Mouse (Mus musculus): ENCODE results near the gene Mtus2. TPM values are rescaled to one million over a fixed set of nuclear protein-coding genes. Genes with fewer than 3 reads are reported as not detected.
A peak's percentile ranks its signal among the peaks of the same experiment; 100 is the strongest.

The Mtus2 gene
- polyA plus RNA-seq, 1 experiment from 2014 or later: 4.1 TPM

GRCm38 (mm10) chr5:148087796-148088195 is 130.7 kb downstream of the Mtus2 start:
- Histone ChIP-seq H3K4me1 (replicated peaks; ENCODE audit: insufficient read depth, low read length) (no peaks in the 10 kb centered on the region), H3K9ac (ENCODE audit: low read depth, low read length) (no peak overlapping the region), H3K4me3 (replicated peaks; ENCODE audit: low read depth, low read length) (no peak overlapping the region), H3K9me3 (replicated peaks; ENCODE audit: low read length) (no peaks in the 10 kb centered on the region), H3K27me3 (ENCODE audit: insufficient read depth, low read length) (no peaks in the 10 kb centered on the region), H3K4me2 (ENCODE audit: low read length) (no peak overlapping the region), H3K36me3 (ENCODE audit: insufficient read depth, low read length) (no peaks in the 10 kb centered on the region), H3K27ac (no peak overlapping the region)
- ATAC-seq (replicated peaks; ENCODE audit: low FRiP score, low read depth) (no peak), DNase-seq (ENCODE audit: low spot score) (no peak)
- no peak for TF ChIP-seq CTCF (IDR thresholded peaks at IDR 0.05; ENCODE audit: low read depth)
- WGBS: 68% methylated on average over 3 of the region's 3 CpGs

DNA sequence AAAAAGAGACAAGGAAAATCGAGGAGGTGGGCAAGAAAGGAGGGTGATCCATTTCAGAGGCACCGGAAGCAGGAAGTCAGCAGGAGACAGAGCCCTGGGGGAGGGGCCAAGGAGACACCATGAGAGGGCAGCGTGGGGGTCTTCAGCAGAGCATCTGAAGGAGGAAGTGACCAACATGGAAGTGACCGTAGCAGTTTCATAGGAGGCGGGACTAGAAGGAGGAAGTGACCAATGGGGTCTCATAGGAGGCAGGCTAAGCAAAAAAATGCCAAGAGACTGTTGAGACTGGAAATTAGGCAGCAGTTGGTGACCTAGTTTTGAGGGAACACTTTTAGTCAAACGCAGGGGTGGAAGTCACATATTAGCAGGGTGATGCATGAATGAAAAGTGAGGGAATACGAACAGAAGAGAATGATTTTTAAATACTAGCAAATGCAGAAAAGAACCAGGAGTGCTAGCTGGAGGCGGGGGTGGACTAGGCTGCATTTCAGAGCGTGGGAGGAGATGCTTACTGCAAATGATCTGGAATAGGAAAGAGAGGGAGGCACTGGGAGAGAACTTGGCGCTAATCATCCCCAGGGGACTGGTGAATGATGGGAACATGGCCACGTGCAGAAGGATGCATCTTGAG is 133.2 kb downstream of the Mtus2 start:
- no peak overlapping the region for H3K4me2 ChIP-seq (ENCODE audit: low read length)
- peak; percentile 11 for DNase-seq (ENCODE audit: low spot score)
- no peaks in the 10 kb centered on the region for H3K27me3 ChIP-seq (ENCODE audit: insufficient read depth, low read length)
- no peak overlapping the region for H3K4me3 ChIP-seq (replicated peaks; ENCODE audit: low read depth, low read length)
- no peak overlapping the region for H3K9ac ChIP-seq (ENCODE audit: low read depth, low read length)
- WGBS: 67% methylated on average over 11 of the region's 11 CpGs
- H3K9me3 ChIP-seq (replicated peaks; ENCODE audit: low read length): no peaks in the 10 kb centered on the region
- no peak for TF ChIP-seq CTCF (IDR thresholded peaks at IDR 0.05; ENCODE audit: low read depth)
- no peak for ATAC-seq (replicated peaks; ENCODE audit: low FRiP score, low read depth)
- no peaks in the 10 kb centered on the region for H3K36me3 ChIP-seq (ENCODE audit: insufficient read depth, low read length)
- no peak overlapping the region for H3K27ac ChIP-seq
- no peaks in the 10 kb centered on the region for H3K4me1 ChIP-seq (replicated peaks; ENCODE audit: insufficient read depth, low read length)

- Histone ChIP-seq H3K4me1 (replicated peaks; ENCODE audit: insufficient read depth, low read length) (no peaks in the 10 kb centered on the region), H3K9me3 (replicated peaks; ENCODE audit: low read length) (no peaks in the 10 kb centered on the region), H3K27me3 (ENCODE audit: insufficient read depth, low read length) (no peaks in the 10 kb centered on the region), H3K27ac (no peak overlapping the region), H3K4me3 (replicated peaks; ENCODE audit: low read depth, low read length) (no peak overlapping the region), H3K36me3 (ENCODE audit: insufficient read depth, low read length) (no peaks in the 10 kb centered on the region), H3K9ac (ENCODE audit: low read depth, low read length) (no peak overlapping the region), H3K4me2 (ENCODE audit: low read length) (no peak overlapping the region)
- WGBS: 37% methylated on average over 10 of the region's 10 CpGs
- DNase-seq (ENCODE audit: low spot score) (no peak), ATAC-seq (replicated peaks; ENCODE audit: low FRiP score, low read depth) (no peak)
- TF ChIP-seq CTCF (IDR thresholded peaks at IDR 0.05; ENCODE audit: low read depth): no peak
These were observed 137.5 kb downstream of the Mtus2 start for GRCm38 (mm10) chr5:148094640-148095039.

DNA sequence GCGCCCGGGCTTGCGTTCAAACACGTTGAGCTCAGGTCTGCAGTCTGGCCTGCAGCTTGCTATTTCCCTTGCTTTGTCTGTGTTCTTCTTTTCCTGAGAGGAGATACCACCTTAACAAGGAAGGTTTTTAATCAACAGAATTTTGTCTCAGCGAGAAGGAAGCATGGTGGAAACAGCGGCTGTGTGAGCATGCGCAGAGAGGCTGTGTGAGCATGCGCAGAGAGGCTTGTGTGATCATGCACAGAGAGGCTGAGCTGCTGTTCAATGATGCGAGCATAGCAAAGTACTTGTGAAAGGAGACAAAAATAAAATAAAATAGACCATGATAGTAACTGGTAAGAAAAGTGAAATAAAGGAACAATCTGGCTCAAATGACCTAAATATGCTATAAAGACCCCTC is 142.2 kb downstream of the Mtus2 start:
- Histone ChIP-seq H3K4me3 (replicated peaks; ENCODE audit: low read depth, low read length) (no peak overlapping the region), H3K36me3 (ENCODE audit: insufficient read depth, low read length) (no peaks in the 10 kb centered on the region), H3K27me3 (ENCODE audit: insufficient read depth, low read length) (no peaks in the 10 kb centered on the region), H3K9me3 (replicated peaks; ENCODE audit: low read length) (no peaks in the 10 kb centered on the region), H3K4me2 (ENCODE audit: low read length) (no peak overlapping the region), H3K27ac (no peak overlapping the region), H3K4me1 (replicated peaks; ENCODE audit: insufficient read depth, low read length) (no peaks in the 10 kb centered on the region), H3K9ac (ENCODE audit: low read depth, low read length) (no peak overlapping the region)
- ATAC-seq (replicated peaks; ENCODE audit: low FRiP score, low read depth): no peak
- TF ChIP-seq CTCF (IDR thresholded peaks at IDR 0.05; ENCODE audit: low read depth): no peak
- 87% methylated on average over 9 of the region's 9 CpGs for WGBS
- no peak for DNase-seq (ENCODE audit: low spot score)

GRCm38 (mm10) chr5:148107324-148107723 is 150.2 kb downstream of the Mtus2 start:
- Histone ChIP-seq H3K36me3 (ENCODE audit: insufficient read depth, low read length) (no peaks in the 10 kb centered on the region), H3K27me3 (ENCODE audit: insufficient read depth, low read length) (no peaks in the 10 kb centered on the region), H3K4me1 (replicated peaks; ENCODE audit: insufficient read depth, low read length) (no peaks in the 10 kb centered on the region), H3K27ac (no peak overlapping the region), H3K4me3 (replicated peaks; ENCODE audit: low read depth, low read length) (no peak overlapping the region), H3K4me2 (ENCODE audit: low read length) (no peak overlapping the region), H3K9ac (ENCODE audit: low read depth, low read length) (no peak overlapping the region), H3K9me3 (replicated peaks; ENCODE audit: low read length) (no peaks in the 10 kb centered on the region)
- no peak for ATAC-seq (replicated peaks; ENCODE audit: low FRiP score, low read depth)
- DNase-seq (ENCODE audit: low spot score): no peak
- 88% methylated on average over 6 of the region's 6 CpGs for WGBS
- peak; percentile 28; the same call in 1 of the 2 replicates for TF ChIP-seq CTCF (IDR thresholded peaks at IDR 0.05; ENCODE audit: low read depth)

GRCm38 (mm10) chr5:148107890-148108289 is 150.8 kb downstream of the Mtus2 start:
- WGBS: 21% methylated on average over 7 of the region's 7 CpGs

GRCm38 (mm10) chr5:148108314-148108713 is 151.2 kb downstream of the Mtus2 start:
- no peak overlapping the region for H3K9ac ChIP-seq (ENCODE audit: low read depth, low read length)
- no peaks in the 10 kb centered on the region for H3K27me3 ChIP-seq (ENCODE audit: insufficient read depth, low read length)
- ATAC-seq (replicated peaks; ENCODE audit: low FRiP score, low read depth) (no peak), DNase-seq (ENCODE audit: low spot score) (no peak)
- H3K36me3 ChIP-seq (ENCODE audit: insufficient read depth, low read length): no peaks in the 10 kb centered on the region
- no peak overlapping the region for H3K4me2 ChIP-seq (ENCODE audit: low read length)
- TF ChIP-seq CTCF (IDR thresholded peaks at IDR 0.05; ENCODE audit: low read depth): no peak
- 31% methylated on average over 9 of the region's 9 CpGs for WGBS
- H3K27ac ChIP-seq: no peak overlapping the region
- no peaks in the 10 kb centered on the region for H3K9me3 ChIP-seq (replicated peaks; ENCODE audit: low read length)
- H3K4me3 ChIP-seq (replicated peaks; ENCODE audit: low read depth, low read length): no peak overlapping the region
- H3K4me1 ChIP-seq (replicated peaks; ENCODE audit: insufficient read depth, low read length): no peaks in the 10 kb centered on the region

More at GRCm38 (mm10) chr5:148107890-148108289, 150.8 kb downstream of the Mtus2 start:
- H3K4me2 ChIP-seq (ENCODE audit: low read length): no peak overlapping the region
- H3K27me3 ChIP-seq (ENCODE audit: insufficient read depth, low read length): no peaks in the 10 kb centered on the region
- TF ChIP-seq CTCF (IDR thresholded peaks at IDR 0.05; ENCODE audit: low read depth): no peak
- ATAC-seq (replicated peaks; ENCODE audit: low FRiP score, low read depth) (no peak), DNase-seq (ENCODE audit: low spot score) (no peak)
- H3K9me3 ChIP-seq (replicated peaks; ENCODE audit: low read length): no peaks in the 10 kb centered on the region
- no peaks in the 10 kb centered on the region for H3K4me1 ChIP-seq (replicated peaks; ENCODE audit: insufficient read depth, low read length)
- H3K27ac ChIP-seq: no peak overlapping the region
- H3K4me3 ChIP-seq (replicated peaks; ENCODE audit: low read depth, low read length): no peak overlapping the region
- no peak overlapping the region for H3K9ac ChIP-seq (ENCODE audit: low read depth, low read length)
- H3K36me3 ChIP-seq (ENCODE audit: insufficient read depth, low read length): no peaks in the 10 kb centered on the region

Measured in kidney, postnatal 0 days (tissue).